Mouse (Mus musculus) MEL (cell line): Measurements from ENCODE around the gene Gm20696. TPM values are rescaled to one million over a fixed set of nuclear protein-coding genes. Genes with fewer than 3 reads are reported as not detected.

Experiments used
- DNase-seq: peaks from one replicate; pipeline ENCODE4 v3.0.0; 2011; ENCODE audit warnings: low read depth, low spot score
- H3K27ac ChIP-seq: 2 replicates; pipeline ENCODE4 v1.5.1; 2012; ENCODE audit warnings: low read depth, mild to moderate bottlenecking, control low read depth, low read length, moderate library complexity; ENCODE audit not compliant: control insufficient read depth
- H3K27me3 ChIP-seq, 2 experiments: fragments of 150-350 bp in 1 of 2; sonication (generic) in 1 of 2; 2 replicates each; pipeline ENCODE4 v1.6.1; 2012; ENCODE audit warnings: low read length in 2 of 2, mild to moderate bottlenecking in 2 of 2, improper control_type of control experiment in 1 of 2, moderate library complexity in 1 of 2; ENCODE audit not compliant: insufficient read depth in 2 of 2, control insufficient read depth in 1 of 2
- H3K36me3 ChIP-seq, 2 experiments: 2 replicates each; pipeline ENCODE4 v1.6.1; 2012 to 2014; ENCODE audit warnings: low read length in 2 of 2, improper control_type of control experiment in 1 of 2, inconsistent platforms in 1 of 2, mild to moderate bottlenecking in 1 of 2; ENCODE audit not compliant: insufficient read depth in 2 of 2, control insufficient read depth in 1 of 2
- H3K4me1 ChIP-seq, 2 experiments: fragments of 150-350 bp in 1 of 2; sonication (generic) in 1 of 2; 2 replicates each; pipeline ENCODE4 v1.6.1; 2012; ENCODE audit warnings: low read length in 2 of 2, improper control_type of control experiment in 1 of 2, mild to moderate bottlenecking in 1 of 2; ENCODE audit not compliant: insufficient read depth in 2 of 2, control insufficient read depth in 1 of 2
- H3K4me3 ChIP-seq, 2 experiments: fragments of 150-350 bp in 1 of 2; sonication (generic) in 1 of 2; 2 replicates each; pipeline ENCODE4 v1.5.1; 2012; ENCODE audit warnings: low read depth in 2 of 2, low read length in 2 of 2, mild to moderate bottlenecking in 2 of 2, moderate library complexity in 2 of 2, control low read depth in 1 of 2, improper control_type of control experiment in 1 of 2; ENCODE audit not compliant: control insufficient read depth in 1 of 2, insufficient read depth in 1 of 2
- H3K79me2 ChIP-seq: 2 replicates; pipeline ENCODE4 v1.6.1; 2012; ENCODE audit warnings: mild to moderate bottlenecking, low read length, moderate library complexity; ENCODE audit not compliant: control insufficient read depth, poor library complexity, insufficient read depth
- H3K9ac ChIP-seq: 2 replicates; pipeline ENCODE4 v1.6.1; 2012; ENCODE audit warnings: low read depth, mild to moderate bottlenecking, control low read depth, low read length, moderate library complexity; ENCODE audit not compliant: control insufficient read depth, poor library complexity, severe bottlenecking
- H3K9me3 ChIP-seq: fragments of 150-350 bp; sonication (generic); replicated peaks from 2 replicates; pipeline ENCODE4 v1.6.1; 2012; ENCODE audit warnings: mild to moderate bottlenecking, low read length, improper control_type of control experiment, moderate library complexity; ENCODE audit not compliant: insufficient read depth
- BHLHE40 ChIP-seq: IDR thresholded peaks from 2 replicates; pipeline ENCODE4 v1.6.1; 2012; ENCODE audit warnings: low read depth, mild to moderate bottlenecking, inconsistent platforms, low read length, improper control_type of control experiment, borderline replicate concordance
- CHD1 ChIP-seq: IDR thresholded peaks from 2 replicates; pipeline ENCODE4 v1.6.1; 2012; ENCODE audit warnings: low read depth, mild to moderate bottlenecking, inconsistent platforms, low read length, improper control_type of control experiment
- CHD2 ChIP-seq: IDR thresholded peaks from 2 replicates; pipeline ENCODE4 v1.6.1; 2011; ENCODE audit warnings: low read length, improper control_type of control experiment
- CTCF ChIP-seq, 3 experiments: IDR thresholded peaks in 2 of 3; conservative IDR thresholded peaks in 1 of 3; 2 replicates each; pipeline ENCODE4 v1.5.1; 2011 to 2012; ENCODE audit warnings: low read length in 3 of 3, low read depth in 2 of 3, mild to moderate bottlenecking in 2 of 3, improper control_type of control experiment in 1 of 3, inconsistent platforms in 1 of 3, mixed read lengths in 1 of 3, moderate library complexity in 1 of 3; ENCODE audit not compliant: control insufficient read depth in 1 of 3, insufficient read depth in 1 of 3, poor library complexity in 1 of 3, severe bottlenecking in 1 of 3
- ELF1 ChIP-seq: IDR thresholded peaks from 2 replicates; pipeline ENCODE4 v1.6.1; 2014; ENCODE audit warnings: low read depth, mild to moderate bottlenecking, inconsistent platforms, low read length, improper control_type of control experiment, moderate library complexity
- EP300 ChIP-seq, 2 experiments: IDR thresholded peaks; 2 replicates each; pipeline ENCODE4 v1.6.1; 2011; ENCODE audit warnings: improper control_type of control experiment in 2 of 2, low read length in 2 of 2, low read depth in 1 of 2, mild to moderate bottlenecking in 1 of 2
- ETS1 ChIP-seq: IDR thresholded peaks from 2 replicates; pipeline ENCODE4 v1.6.1; 2012; ENCODE audit warnings: low read depth, mild to moderate bottlenecking, inconsistent platforms, low read length, improper control_type of control experiment, moderate library complexity
- GABPA ChIP-seq: IDR thresholded peaks from 2 replicates; pipeline ENCODE4 v1.6.1; 2012; ENCODE audit warnings: low read depth, mild to moderate bottlenecking, inconsistent platforms, low read length, improper control_type of control experiment, moderate library complexity
- GATA1 ChIP-seq: IDR thresholded peaks from 2 replicates; pipeline ENCODE4 v1.6.1; 2011; ENCODE audit warnings: low read depth, low read length, improper control_type of control experiment
- JUND ChIP-seq: IDR thresholded peaks from 2 replicates; pipeline ENCODE4 v1.6.1; 2011; ENCODE audit warnings: low read depth, mild to moderate bottlenecking, improper control_type of control experiment, low read length
- KAT2A ChIP-seq: conservative IDR thresholded peaks from 2 replicates; pipeline ENCODE4 v1.6.1; 2012; ENCODE audit warnings: low read depth, low read length, improper control_type of control experiment, inconsistent platforms
- MAFK ChIP-seq: IDR thresholded peaks from 2 replicates; pipeline ENCODE4 v1.6.1; 2011; ENCODE audit warnings: low read depth, mild to moderate bottlenecking, low read length, improper control_type of control experiment, borderline replicate concordance
- MAZ ChIP-seq: IDR thresholded peaks from 2 replicates; pipeline ENCODE4 v1.6.1; 2012; ENCODE audit warnings: low read depth, mild to moderate bottlenecking, inconsistent platforms, low read length, improper control_type of control experiment
- MEF2A ChIP-seq: IDR thresholded peaks from 2 replicates; pipeline ENCODE4 v1.6.1; 2014; ENCODE audit warnings: low read depth, mild to moderate bottlenecking, inconsistent platforms, low read length, improper control_type of control experiment; ENCODE audit not compliant: poor library complexity, insufficient replicate concordance, severe bottlenecking; ENCODE audit errors: extremely low read depth
- MXI1 ChIP-seq: IDR thresholded peaks from 2 replicates; pipeline ENCODE4 v1.6.1; 2011; ENCODE audit warnings: mild to moderate bottlenecking, low read depth, low read length, improper control_type of control experiment
- MYB ChIP-seq: IDR thresholded peaks from 2 replicates; pipeline ENCODE4 v1.6.1; 2011; ENCODE audit warnings: mild to moderate bottlenecking, low read depth, low read length, improper control_type of control experiment
- MYC ChIP-seq: IDR thresholded peaks from 2 replicates; pipeline ENCODE4 v1.6.1; 2011; ENCODE audit warnings: low read depth, mild to moderate bottlenecking, low read length, improper control_type of control experiment, moderate library complexity
- NELFE ChIP-seq: IDR thresholded peaks from 2 replicates; pipeline ENCODE4 v1.6.1; 2011; ENCODE audit warnings: low read depth, low read length, improper control_type of control experiment
- POLR2A ChIP-seq, 2 experiments: IDR thresholded peaks; 2 replicates each; pipeline ENCODE4 v1.6.1; 2011 to 2012; ENCODE audit warnings: low read length in 2 of 2, mild to moderate bottlenecking in 2 of 2, control low read depth in 1 of 2, improper control_type of control experiment in 1 of 2, low read depth in 1 of 2, moderate library complexity in 1 of 2; ENCODE audit not compliant: control insufficient read depth in 1 of 2, insufficient read depth in 1 of 2, poor library complexity in 1 of 2
- POLR2AphosphoS2 ChIP-seq: IDR thresholded peaks from 2 replicates; pipeline ENCODE4 v1.6.1; 2011; ENCODE audit warnings: low read length, improper control_type of control experiment
- RAD21 ChIP-seq: IDR thresholded peaks from 2 replicates; pipeline ENCODE4 v1.6.1; 2011; ENCODE audit warnings: mild to moderate bottlenecking, low read depth, low read length, improper control_type of control experiment
- SMC3 ChIP-seq: IDR thresholded peaks from 2 replicates; pipeline ENCODE4 v1.6.1; 2011; ENCODE audit warnings: low read depth, low read length, improper control_type of control experiment
- TAL1 ChIP-seq: IDR thresholded peaks from 2 replicates; pipeline ENCODE4 v1.6.1; 2012; ENCODE audit warnings: mild to moderate bottlenecking, inconsistent platforms, low read length, moderate library complexity, mixed read lengths
- TBP ChIP-seq: IDR thresholded peaks from 2 replicates; pipeline ENCODE4 v1.8.0; 2011; ENCODE audit warnings: low read depth, low read length, improper control_type of control experiment
- UBTF ChIP-seq: IDR thresholded peaks from 2 replicates; pipeline ENCODE4 v1.6.1; 2012; ENCODE audit warnings: low read depth, mild to moderate bottlenecking, inconsistent platforms, low read length, improper control_type of control experiment, moderate library complexity, borderline replicate concordance; ENCODE audit not compliant: insufficient read depth
- USF2 ChIP-seq, 2 experiments: IDR thresholded peaks; 2 replicates each; pipeline ENCODE4 v1.6.1; 2011 to 2012; ENCODE audit warnings: improper control_type of control experiment in 2 of 2, low read length in 2 of 2, borderline replicate concordance in 1 of 2, inconsistent platforms in 1 of 2, low read depth in 1 of 2, mild to moderate bottlenecking in 1 of 2; ENCODE audit not compliant: insufficient read depth in 1 of 2
- ZC3H11A ChIP-seq: IDR thresholded peaks from 2 replicates; pipeline ENCODE4 v1.6.1; 2012; ENCODE audit warnings: low read depth, mild to moderate bottlenecking, inconsistent platforms, low read length, improper control_type of control experiment
- ZKSCAN1 ChIP-seq: IDR thresholded peaks from 2 replicates; pipeline ENCODE4 v1.6.1; 2012; ENCODE audit warnings: low read depth, mild to moderate bottlenecking, inconsistent platforms, low read length, improper control_type of control experiment, moderate library complexity
- ZMIZ1 ChIP-seq: IDR thresholded peaks from 2 replicates; pipeline ENCODE4 v1.6.1; 2012; ENCODE audit warnings: low read depth, mild to moderate bottlenecking, inconsistent platforms, low read length, improper control_type of control experiment, moderate library complexity
- ZNF384 ChIP-seq: IDR thresholded peaks from 2 replicates; pipeline ENCODE4 v1.6.1; 2012; ENCODE audit warnings: low read depth, mild to moderate bottlenecking, inconsistent platforms, low read length, improper control_type of control experiment
- polyA plus RNA-seq, 2 experiments: library from polyadenylated mRNA; stranded (reverse) in 1 of 2; unstranded in 1 of 2; fragments of >175 nt in 1 of 2; fragments of >200 nt in 1 of 2; gene quantifications; 2 replicates each; pipeline versions ENCODE4 v1.2.1 to v1.2.4; 2012; ENCODE audit warnings: low replicate concordance in 2 of 2, low read depth in 1 of 2; ENCODE audit not compliant: insufficient read length in 2 of 2, insufficient read depth in 1 of 2, missing spikeins in 1 of 2
- total RNA-seq: library from RNA; depleted of rRNA; stranded (reverse); fragments of 300-350 nt; gene quantifications from 2 replicates; pipeline ENCODE4 v1.2.3, GENCODE M21; 2012

Gm20696 gene
- total and polyA plus RNA-seq, 3 experiments = 0.07 to 0.39 TPM; not detected in 1

GRCm38 (mm10) chr6:99235588-99235987, 431.0 kb downstream of the Gm20696 start:
- no peaks in the 10 kb centered on the region for H3K27me3 ChIP-seq
- H3K36me3 ChIP-seq = no peaks in the 10 kb centered on the region
- no peak overlapping the region for H3K27ac ChIP-seq
- no peaks in the 10 kb centered on the region for H3K79me2 ChIP-seq
- peak; percentile 7 for DNase-seq
- no peak overlapping the region for H3K9ac ChIP-seq
- no peaks in the 10 kb centered on the region for H3K9me3 ChIP-seq
- H3K4me1 ChIP-seq = no peaks in the 10 kb centered on the region
- H3K4me3 ChIP-seq = no peak overlapping the region
- TF ChIP-seq NELFE = no peak
- no peak for TF ChIP-seq SMC3
- TF ChIP-seq TBP = no peak
- TF ChIP-seq GATA1 = no peak
- TF ChIP-seq ZNF384 = no peak
- TF ChIP-seq BHLHE40 = no peak
- no peak for TF ChIP-seq MYC
- TF ChIP-seq POLR2AphosphoS2 = no peak
- TF ChIP-seq UBTF = no peak
- TF ChIP-seq CTCF (IDR thresholded peaks at IDR 0.05 in 2 of 3, conservative IDR thresholded peaks at IDR 0.05 in 1 of 3; ENCODE audit: control insufficient read depth in 1 of 3, insufficient read depth in 1 of 3, low read depth in 2 of 3, low read length in 3 of 3, poor library complexity in 1 of 3, severe bottlenecking in 1 of 3) = no peak
- TF ChIP-seq MEF2A = no peak
- TF ChIP-seq EP300 (IDR thresholded peaks at IDR 0.05; ENCODE audit: low read depth in 1 of 2, low read length in 2 of 2) = no peak
- TF ChIP-seq MYB = no peak
- no peak for TF ChIP-seq ZKSCAN1
- TF ChIP-seq CHD1 = no peak
- no peak for TF ChIP-seq USF2 (IDR thresholded peaks at IDR 0.05; ENCODE audit: borderline replicate concordance in 1 of 2, insufficient read depth in 1 of 2, low read depth in 1 of 2, low read length in 2 of 2)
- no peak for TF ChIP-seq ZC3H11A
- TF ChIP-seq JUND = no peak
- no peak for TF ChIP-seq RAD21

- no peaks in the 10 kb centered on the region for H3K4me1 ChIP-seq
- no peaks in the 10 kb centered on the region for H3K27me3 ChIP-seq
- H3K9ac ChIP-seq = no peak overlapping the region
- no peak overlapping the region for H3K4me3 ChIP-seq
- H3K79me2 ChIP-seq = no peaks in the 10 kb centered on the region
- H3K27ac ChIP-seq = no peak overlapping the region
- H3K36me3 ChIP-seq = no peaks in the 10 kb centered on the region
- TF ChIP-seq ZMIZ1 (no peak), ETS1 (no peak), MXI1 (no peak), NELFE (no peak), MAFK (no peak), ELF1 (no peak), TAL1 (no peak), POLR2A (IDR thresholded peaks at IDR 0.05; ENCODE audit: control insufficient read depth in 1 of 2, insufficient read depth in 1 of 2, low read depth in 1 of 2, low read length in 2 of 2, poor library complexity in 1 of 2) (no peak), MAZ (no peak), GABPA (no peak), CHD1 (no peak), USF2 (IDR thresholded peaks at IDR 0.05; ENCODE audit: borderline replicate concordance in 1 of 2, insufficient read depth in 1 of 2, low read depth in 1 of 2, low read length in 2 of 2) (no peak), MYC (no peak), ZKSCAN1 (no peak), CTCF (IDR thresholded peaks at IDR 0.05 in 2 of 3, conservative IDR thresholded peaks at IDR 0.05 in 1 of 3; ENCODE audit: control insufficient read depth in 1 of 3, insufficient read depth in 1 of 3, low read depth in 2 of 3, low read length in 3 of 3, poor library complexity in 1 of 3, severe bottlenecking in 1 of 3) (no peak), CHD2 (no peak), KAT2A (no peak), POLR2AphosphoS2 (no peak), MYB (no peak), EP300 (IDR thresholded peaks at IDR 0.05; ENCODE audit: low read depth in 1 of 2, low read length in 2 of 2) (no peak)
- no peaks in the 10 kb centered on the region for H3K9me3 ChIP-seq
- no peak for DNase-seq
Measured at GRCm38 (mm10) chr6:99233411-99233810, 433.2 kb downstream of the Gm20696 start.
